Mouse (Mus musculus) forebrain, embryonic 13.5 days (tissue): Measurements from ENCODE around the gene Arhgap42. TPM values are rescaled to one million over a fixed set of nuclear protein-coding genes. Genes with fewer than 3 reads are reported as not detected.

Source experiments
- ATAC-seq: fragments of 200-750 bp; cut with Nextera tagmentation; 2 replicates; pipeline ENCODE4 v1.8.0; 2017
- H3K27ac ChIP-seq: fragments of 300-500 bp; sonication (generic); 2 replicates; pipeline ENCODE4 v1.5.1; 2015; ENCODE audit warnings: inconsistent platforms, mild to moderate bottlenecking, moderate library complexity
- H3K27me3 ChIP-seq: fragments of 300-500 bp; sonication (generic); 2 replicates; pipeline ENCODE4 v1.6.1; 2015; ENCODE audit warnings: mild to moderate bottlenecking, inconsistent platforms
- H3K36me3 ChIP-seq: fragments of 300-500 bp; sonication (generic); 2 replicates; pipeline ENCODE4 v1.6.1; 2015; ENCODE audit warnings: mild to moderate bottlenecking, inconsistent platforms; ENCODE audit not compliant: poor library complexity, severe bottlenecking
- H3K4me1 ChIP-seq: fragments of 300-500 bp; sonication (generic); 2 replicates; pipeline ENCODE4 v1.6.1; 2015; ENCODE audit warnings: inconsistent platforms
- H3K4me2 ChIP-seq: fragments of 300-500 bp; sonication (generic); 2 replicates; pipeline ENCODE4 v1.6.1; 2015; ENCODE audit warnings: inconsistent platforms, mild to moderate bottlenecking, moderate library complexity
- H3K4me3 ChIP-seq: fragments of 300-500 bp; sonication (generic); 2 replicates; pipeline ENCODE4 v1.5.1; 2015; ENCODE audit warnings: mild to moderate bottlenecking, inconsistent platforms
- H3K9ac ChIP-seq: fragments of 300-500 bp; sonication (generic); 2 replicates; pipeline ENCODE4 v1.6.1; 2015; ENCODE audit warnings: mild to moderate bottlenecking, inconsistent platforms
- H3K9me3 ChIP-seq: fragments of 300-500 bp; sonication (generic); replicated peaks from 2 replicates; pipeline ENCODE4 v1.6.1; 2016; ENCODE audit warnings: inconsistent platforms
- WGBS: fragments of 180-500 bp; shearing (Covaris S2); methylation state at CpG from one replicate; pipeline ENCODE4 v1.1.7; 2015; 5-methylcytosine and 5-hydroxymethylcytosine counted together
- polyA plus RNA-seq: library from polyadenylated mRNA; unstranded; fragments of >200 nt; fragmentation: Nextera tagmentation; extraction: Ambion mirVana; gene quantifications from 2 replicates; pipeline ENCODE4 v1.2.1, GENCODE M21; 2015

Arhgap42 gene
- polyA plus RNA-seq, 1 experiment from 2014 or later = 22.9 TPM

- H3K4me2 ChIP-seq = no peak overlapping the region
- WGBS = 34% methylated on average over 2 of the region's 2 CpGs
- peak; percentile 80 for ATAC-seq
- H3K27me3 ChIP-seq = no peaks in the 10 kb centered on the region
- no peak overlapping the region for H3K27ac ChIP-seq
- H3K36me3 ChIP-seq = no peaks in the 10 kb centered on the region
- H3K9ac ChIP-seq = no peak overlapping the region
- H3K9me3 ChIP-seq = no peaks in the 10 kb centered on the region
- no peak overlapping the region for H3K4me3 ChIP-seq
- no peaks in the 10 kb centered on the region for H3K4me1 ChIP-seq
Observed at GRCm38 (mm10) chr9:8977775-8978174, 261.1 kb downstream of the Arhgap42 start.

GRCm38 (mm10) chr9:8971491-8971890, 267.4 kb downstream of the Arhgap42 start, which contains the start of gene Gm16485:
TSS of gene Gm16485 (plus strand) at chr9:8971791.
- Histone ChIP-seq H3K27ac (no peak within 1 kb of the TSS), H3K9me3 (no peaks in the 10 kb centered on the region), H3K27me3 (no peaks in the 10 kb centered on the region), H3K9ac (no peak within 1 kb of the TSS), H3K36me3 (no peaks in the 10 kb centered on the region), H3K4me1 (no peaks in the 10 kb centered on the region), H3K4me3 (no peak within 1 kb of the TSS), H3K4me2 (no peak within 1 kb of the TSS)
- no peak for ATAC-seq
- 73% methylated on average over 2 of the region's 2 CpGs for WGBS

- Histone ChIP-seq H3K9me3 (no peaks in the 10 kb centered on the region), H3K27me3 (no peaks in the 10 kb centered on the region), H3K4me2 (no peak overlapping the region), H3K4me1 (no peaks in the 10 kb centered on the region), H3K9ac (no peak overlapping the region), H3K27ac (no peak overlapping the region), H3K4me3 (no peak overlapping the region), H3K36me3 (no peaks in the 10 kb centered on the region)
- ATAC-seq = peak; percentile 51; the same call in 1 of the 2 replicates
- 67% methylated on average over 7 of the region's 7 CpGs for WGBS
Observed at GRCm38 (mm10) chr9:8970240-8970639, 268.7 kb downstream of the Arhgap42 start.

GRCm38 (mm10) chr9:8964512-8965133, 274.3 kb downstream of the Arhgap42 start:
- H3K4me1 ChIP-seq = no peaks in the 10 kb centered on the region
- ATAC-seq = peak; percentile 71; the same call in 1 of the 2 replicates
- H3K4me3 ChIP-seq = no peak overlapping the region
- H3K9me3 ChIP-seq = no peaks in the 10 kb centered on the region
- WGBS = 68% methylated on average over 8 of the region's 8 CpGs
- no peaks in the 10 kb centered on the region for H3K27me3 ChIP-seq
- no peaks in the 10 kb centered on the region for H3K36me3 ChIP-seq
- H3K27ac ChIP-seq = no peak overlapping the region
- no peak overlapping the region for H3K4me2 ChIP-seq
- H3K9ac ChIP-seq = no peak overlapping the region

GRCm38 (mm10) chr9:8953306-8953705, 285.6 kb downstream of the Arhgap42 start:
- Histone ChIP-seq H3K9me3 (no peaks in the 10 kb centered on the region), H3K9ac (no peak overlapping the region), H3K4me3 (no peak overlapping the region), H3K4me1 (no peaks in the 10 kb centered on the region), H3K27ac (no peak overlapping the region), H3K4me2 (no peak overlapping the region), H3K36me3 (no peaks in the 10 kb centered on the region), H3K27me3 (no peaks in the 10 kb centered on the region)
- ATAC-seq = no peak
